Mouse (Mus musculus) hematopoietic stem cell, adult 5-6 weeks (primary cell): ENCODE results near the gene Trim12a. TPM values are rescaled to one million over a fixed set of nuclear protein-coding genes. Genes with fewer than 3 reads are reported as not detected.
"Not testable (repeated sequence)": the region's sequence is repeated elsewhere in the genome, so short reads cannot be mapped to it uniquely, and the experiment has no call there.

Experiments used
- ATAC-seq, 2 experiments: fragments of 125-278 bp in 1 of 2; replicated peaks in 1 of 2; 2 replicates each; pipeline ENCODE4 v1.8.0; 2016 to 2017; ENCODE audit warnings: inconsistent platforms in 2 of 2, mild to moderate bottlenecking in 2 of 2, moderate number of reproducible peaks in 2 of 2, low read depth in 1 of 2, moderate TSS enrichment in 1 of 2; ENCODE audit not compliant: low FRiP score in 2 of 2, poor library complexity in 2 of 2, severe bottlenecking in 2 of 2, insufficient read depth in 1 of 2, low TSS enrichment in 1 of 2
- total RNA-seq: library from RNA; stranded (forward); fragments of 172-1452, 232-1000 nt; gene quantifications from 2 replicates; pipeline ENCODE4 v1.2.3, GENCODE M21; 2017

The Trim12a gene
- 124 and 139 TPM in 2 replicates for total RNA-seq

- ATAC-seq: peak; percentile 97 to 98
Measured at GRCm38 (mm10) chr7:104315369-104316080, at the start of gene Trim12a. Trim12a (minus strand) TSS chr7:104315466.

- peak in 1 of 2 experiments; percentile 19; a peak in 1 of 4 replicates for ATAC-seq
Measured at GRCm38 (mm10) chr7:104353600-104353967, 38.3 kb upstream of the Trim12a start.

GRCm38 (mm10) chr7:104352717-104353599 is 37.7 kb upstream of the Trim12a start, which contains the start of gene Trim12c:
Trim12c (minus strand) TSS chr7:104353362.
- peak; percentile 99 to 100 for ATAC-seq

- peak; percentile 33 to 59; a peak in 3 of 4 replicates for ATAC-seq
Measured at GRCm38 (mm10) chr7:104348043-104348442, 32.8 kb upstream of the Trim12a start.

- not testable (repeated sequence) for ATAC-seq
Measured at GRCm38 (mm10) chr7:104340744-104341143, 25.5 kb upstream of the Trim12a start.

- not testable (repeated sequence) for ATAC-seq
Measured at GRCm38 (mm10) chr7:104335547-104335946, 20.3 kb upstream of the Trim12a start.

- not testable (repeated sequence) for ATAC-seq
Measured at GRCm38 (mm10) chr7:104329171-104329570, 13.9 kb upstream of the Trim12a start, which contains the start of gene Trim34b. Trim34b (plus strand) TSS chr7:104329471.

GRCm38 (mm10) chr7:104322028-104322427 is 6.8 kb upstream of the Trim12a start:
- ATAC-seq: no peak

GRCm38 (mm10) chr7:104314796-104315353 is 391 bp downstream of the Trim12a start:
- peak; percentile 65 to 75 for ATAC-seq

GRCm38 (mm10) chr7:104291638-104292400 is 23.4 kb downstream of the Trim12a start:
- no peak for ATAC-seq

- ATAC-seq: no peak
Measured at GRCm38 (mm10) chr7:104290641-104291040, 24.6 kb downstream of the Trim12a start.

GRCm38 (mm10) chr7:104287576-104288443 is 27.5 kb downstream of the Trim12a start, which contains the start of gene Trim5:
Trim5 (minus strand) TSS chr7:104288094.
- ATAC-seq: peak; percentile 99 to 100

GRCm38 (mm10) chr7:104279361-104279760 is 35.9 kb downstream of the Trim12a start:
- not testable (repeated sequence) for ATAC-seq

GRCm38 (mm10) chr7:104265335-104265734 is 49.9 kb downstream of the Trim12a start:
- not testable (repeated sequence) for ATAC-seq

- not testable (repeated sequence) for ATAC-seq
Measured at GRCm38 (mm10) chr7:104260380-104260779, 54.9 kb downstream of the Trim12a start.
